Mouse (Mus musculus) heart, embryonic 12.5 days (tissue): ENCODE data around the gene Eif4a3. TPM values are rescaled to one million over a fixed set of nuclear protein-coding genes. Genes with fewer than 3 reads are reported as not detected.
"Not testable (repeated sequence)": the region's sequence is repeated elsewhere in the genome, so short reads cannot be mapped to it uniquely, and the experiment has no call there.

Source experiments
- ATAC-seq: fragments of 200-750 bp; cut with Nextera tagmentation; 2 replicates; pipeline ENCODE4 v1.8.0; 2017; ENCODE audit warnings: moderate TSS enrichment, moderate library complexity; ENCODE audit not compliant: insufficient number of reproducible peaks, low FRiP score
- H3K27ac ChIP-seq: fragments of 300-500 bp; sonication (generic); 2 replicates; pipeline ENCODE4 v1.5.1; 2016; ENCODE audit warnings: mild to moderate bottlenecking, moderate library complexity; ENCODE audit not compliant: poor library complexity, severe bottlenecking
- H3K27me3 ChIP-seq: fragments of 300-500 bp; sonication (generic); replicated peaks from 2 replicates; pipeline ENCODE4 v1.6.1; 2016; ENCODE audit warnings: mild to moderate bottlenecking, moderate library complexity
- H3K36me3 ChIP-seq: fragments of 300-500 bp; sonication (generic); 2 replicates; pipeline ENCODE4 v1.6.1; 2016; ENCODE audit warnings: mild to moderate bottlenecking, moderate library complexity
- H3K4me1 ChIP-seq: fragments of 300-500 bp; sonication (generic); replicated peaks from 2 replicates; pipeline ENCODE4 v1.6.1; 2016; ENCODE audit warnings: mild to moderate bottlenecking
- H3K4me2 ChIP-seq: fragments of 300-500 bp; sonication (generic); 2 replicates; pipeline ENCODE4 v1.6.1; 2016; ENCODE audit warnings: mild to moderate bottlenecking, moderate library complexity
- H3K4me3 ChIP-seq: fragments of 300-500 bp; sonication (generic); 2 replicates; pipeline ENCODE4 v1.5.1; 2016; ENCODE audit warnings: mild to moderate bottlenecking
- H3K9ac ChIP-seq: fragments of 300-500 bp; sonication (generic); 2 replicates; pipeline ENCODE4 v1.6.1; 2016; ENCODE audit warnings: mild to moderate bottlenecking, moderate library complexity
- H3K9me3 ChIP-seq: fragments of 300-500 bp; sonication (generic); replicated peaks from 2 replicates; pipeline ENCODE4 v1.6.1; 2016; ENCODE audit warnings: mild to moderate bottlenecking, moderate library complexity
- WGBS: fragments of 180-500 bp; shearing (Covaris S2); methylation state at CpG from one replicate; pipeline ENCODE4 v1.1.7; 2016; 5-methylcytosine and 5-hydroxymethylcytosine counted together
- polyA plus RNA-seq: library from polyadenylated mRNA; unstranded; fragments of >200 nt; fragmentation: Nextera tagmentation; extraction: Ambion mirVana; gene quantifications from 2 replicates; pipeline ENCODE4 v1.2.1, GENCODE M21; 2016

Eif4a3 gene
- polyA plus RNA-seq, 1 experiment from 2014 or later: 270 TPM

- Histone ChIP-seq H3K9me3 (no peaks in the 10 kb centered on the region), H3K4me3 (no peak overlapping the region), H3K9ac (no peak overlapping the region), H3K36me3 (peaks cover 9% of the 10 kb centered on the region; the same call in 1 of the 2 replicates), H3K4me2 (no peak overlapping the region), H3K27ac (no peak overlapping the region), H3K4me1 (peaks cover 22% of the 10 kb centered on the region), H3K27me3 (no peaks in the 10 kb centered on the region)
- no peak for ATAC-seq
- WGBS: 78% methylated on average over 7 of the region's 7 CpGs
Measured at GRCm38 (mm10) chr11:119265811-119266210, 34.1 kb downstream of the Eif4a3 start.

- no peak overlapping the region for H3K4me3 ChIP-seq
- ATAC-seq: no peak
- no peak overlapping the region for H3K9ac ChIP-seq
- H3K27ac ChIP-seq: no peak overlapping the region
- H3K4me2 ChIP-seq: no peak overlapping the region
- H3K27me3 ChIP-seq: no peaks in the 10 kb centered on the region
- peaks cover 9% of the 10 kb centered on the region for H3K4me1 ChIP-seq
- no peaks in the 10 kb centered on the region for H3K36me3 ChIP-seq
- H3K9me3 ChIP-seq: no peaks in the 10 kb centered on the region
- 86% methylated on average over 13 of the region's 13 CpGs for WGBS
Measured at GRCm38 (mm10) chr11:119264413-119264812, 35.5 kb downstream of the Eif4a3 start.

- Histone ChIP-seq H3K27ac (no peak overlapping the region), H3K9me3 (no peaks in the 10 kb centered on the region), H3K4me1 (no peaks in the 10 kb centered on the region), H3K9ac (no peak overlapping the region), H3K4me3 (no peak overlapping the region), H3K27me3 (no peaks in the 10 kb centered on the region), H3K4me2 (no peak overlapping the region), H3K36me3 (no peaks in the 10 kb centered on the region)
- no peak for ATAC-seq
- WGBS: 80% methylated on average over 8 of the region's 8 CpGs
Measured at GRCm38 (mm10) chr11:119259977-119260376, 39.9 kb downstream of the Eif4a3 start.

- ATAC-seq: peak; percentile 68
- peak overlapping the region; percentile 21; the same call in 1 of the 2 replicates for H3K9ac ChIP-seq
- H3K36me3 ChIP-seq: no peaks in the 10 kb centered on the region
- no peak overlapping the region for H3K27ac ChIP-seq
- no peaks in the 10 kb centered on the region for H3K4me1 ChIP-seq
- WGBS: 62% methylated on average over 23 of the region's 23 CpGs
- H3K9me3 ChIP-seq: no peaks in the 10 kb centered on the region
- no peaks in the 10 kb centered on the region; the same call in 1 of the 2 replicates for H3K27me3 ChIP-seq
- H3K4me2 ChIP-seq: peak overlapping the region; percentile 57
- H3K4me3 ChIP-seq: peak overlapping the region; percentile 23
Measured at GRCm38 (mm10) chr11:119258572-119259322, 41.1 kb downstream of the Eif4a3 start.

- 0 out of 2 replicates have a peak, but pooled peaks cover 4% of the 10 kb centered on the region for H3K4me1 ChIP-seq
- H3K27me3 ChIP-seq: no peaks in the 10 kb centered on the region; the same call in 1 of the 2 replicates
- no peak overlapping the region for H3K9ac ChIP-seq
- ATAC-seq: no peak
- H3K27ac ChIP-seq: no peak overlapping the region
- H3K36me3 ChIP-seq: no peaks in the 10 kb centered on the region
- no peaks in the 10 kb centered on the region for H3K9me3 ChIP-seq
- H3K4me2 ChIP-seq: peak overlapping the region; percentile 57
- H3K4me3 ChIP-seq: peak overlapping the region; percentile 15
- 53% methylated on average over 9 of the region's 9 CpGs for WGBS
Measured at GRCm38 (mm10) chr11:119258216-119258571, 41.7 kb downstream of the Eif4a3 start.

- H3K27ac ChIP-seq, ATAC-seq: not testable (repeated sequence)
- WGBS: 85% methylated on average over 5 of the region's 5 CpGs
Measured at GRCm38 (mm10) chr11:119256557-119256956, 43.3 kb downstream of the Eif4a3 start.

GRCm38 (mm10) chr11:119252854-119253541, 46.9 kb downstream of the Eif4a3 start:
- peak; percentile 71; the same call in 1 of the 2 replicates for ATAC-seq
- H3K4me1 ChIP-seq: peaks cover 27% of the 10 kb centered on the region
- peak overlapping the region; percentile 57; the same call in 1 of the 2 replicates for H3K9ac ChIP-seq
- peaks cover 25% of the 10 kb centered on the region for H3K27me3 ChIP-seq
- peak overlapping the region; percentile 28; the same call in 1 of the 2 replicates for H3K4me3 ChIP-seq
- no peaks in the 10 kb centered on the region for H3K36me3 ChIP-seq
- WGBS: 4% methylated on average over 22 of the region's 22 CpGs
- peak overlapping the region; percentile 64 for H3K4me2 ChIP-seq
- no peak overlapping the region for H3K27ac ChIP-seq
- H3K9me3 ChIP-seq: no peaks in the 10 kb centered on the region

More at GRCm38 (mm10) chr11:119256557-119256956, 43.3 kb downstream of the Eif4a3 start:
- Histone ChIP-seq H3K27me3 (peaks cover 14% of the 10 kb centered on the region), H3K4me1 (peaks cover 14% of the 10 kb centered on the region)
- H3K36me3 ChIP-seq, H3K4me2 ChIP-seq, H3K4me3 ChIP-seq, H3K9me3 ChIP-seq, H3K9ac ChIP-seq: not testable (repeated sequence)

GRCm38 (mm10) chr11:119250998-119251397, 48.9 kb downstream of the Eif4a3 start:
- Histone ChIP-seq H3K4me1 (peaks cover 27% of the 10 kb centered on the region), H3K4me3 (no peak overlapping the region), H3K27ac (no peak overlapping the region), H3K9ac (no peak overlapping the region), H3K4me2 (no peak overlapping the region), H3K9me3 (no peaks in the 10 kb centered on the region), H3K36me3 (no peaks in the 10 kb centered on the region), H3K27me3 (peaks cover 25% of the 10 kb centered on the region)
- WGBS: 40% methylated on average over 17 of the region's 17 CpGs
- no peak for ATAC-seq

GRCm38 (mm10) chr11:119249011-119249410, 50.9 kb downstream of the Eif4a3 start:
- no peak overlapping the region for H3K9ac ChIP-seq
- no peak overlapping the region for H3K4me2 ChIP-seq
- no peak overlapping the region for H3K4me3 ChIP-seq
- H3K4me1 ChIP-seq: peaks cover 27% of the 10 kb centered on the region
- peaks cover 3% of the 10 kb centered on the region; the same call in 1 of the 2 replicates for H3K9me3 ChIP-seq
- no peak; the same call in 1 of the 2 replicates for ATAC-seq
- H3K27ac ChIP-seq: no peak overlapping the region
- H3K36me3 ChIP-seq: no peaks in the 10 kb centered on the region
- H3K27me3 ChIP-seq: peaks cover 25% of the 10 kb centered on the region
- WGBS: 20% methylated on average over 6 of the region's 6 CpGs

- WGBS: 87% methylated on average over 6 of the region's 6 CpGs
- H3K9me3 ChIP-seq, H3K27ac ChIP-seq, H3K4me3 ChIP-seq, H3K9ac ChIP-seq, H3K4me2 ChIP-seq, ATAC-seq, H3K27me3 ChIP-seq, H3K36me3 ChIP-seq: not testable (repeated sequence)
- H3K4me1 ChIP-seq: 0 out of 2 replicates have a peak, but pooled peaks cover 10% of the 10 kb centered on the region
Measured at GRCm38 (mm10) chr11:119245543-119245942, 54.3 kb downstream of the Eif4a3 start.

GRCm38 (mm10) chr11:119239480-119239879, 60.4 kb downstream of the Eif4a3 start:
- Histone ChIP-seq H3K27ac (no peak overlapping the region), H3K36me3 (no peaks in the 10 kb centered on the region), H3K4me3 (no peak overlapping the region), H3K4me1 (peaks cover 5% of the 10 kb centered on the region; the same call in 1 of the 2 replicates), H3K27me3 (no peaks in the 10 kb centered on the region), H3K9ac (no peak overlapping the region), H3K4me2 (no peak overlapping the region), H3K9me3 (peaks cover 6% of the 10 kb centered on the region; the same call in 1 of the 2 replicates)
- no peak for ATAC-seq
- WGBS: 89% methylated on average over 12 of the region's 12 CpGs
